Mouse (Mus musculus) neural tube, embryonic 11.5 days (tissue): ENCODE data around the gene Npvf. TPM values are rescaled to one million over a fixed set of nuclear protein-coding genes. Genes with fewer than 3 reads are reported as not detected.

Experiments used
- ATAC-seq: fragments of 200-750 bp; cut with Nextera tagmentation; 2 replicates; pipeline ENCODE4 v1.8.0; 2017; ENCODE audit warnings: moderate number of reproducible peaks, mild to moderate bottlenecking, moderate TSS enrichment, moderate library complexity; ENCODE audit not compliant: insufficient read depth, low FRiP score, low TSS enrichment
- DNase-seq: peaks from one replicate; pipeline ENCODE4 v3.0.0-alpha.2; 2015; ENCODE audit warnings: low spot score
- H3K27ac ChIP-seq: fragments of 300-500 bp; sonication (generic); 2 replicates; pipeline ENCODE4 v1.5.1; 2014; ENCODE audit warnings: low read depth, mild to moderate bottlenecking, low read length
- H3K27me3 ChIP-seq: fragments of 300-500 bp; sonication (generic); 2 replicates; pipeline ENCODE4 v1.6.1; 2014; ENCODE audit warnings: mild to moderate bottlenecking, low read length, mixed read lengths; ENCODE audit not compliant: control insufficient read depth, insufficient read depth
- H3K36me3 ChIP-seq: fragments of 300-500 bp; sonication (generic); 2 replicates; pipeline ENCODE4 v1.6.1; 2014; ENCODE audit warnings: mild to moderate bottlenecking, low read length, moderate library complexity, mixed read lengths; ENCODE audit not compliant: control insufficient read depth, insufficient read depth
- H3K4me1 ChIP-seq: fragments of 300-500 bp; sonication (generic); 2 replicates; pipeline ENCODE4 v1.6.1; 2014; ENCODE audit warnings: low read length, mixed read lengths; ENCODE audit not compliant: control insufficient read depth, insufficient read depth
- H3K4me2 ChIP-seq: fragments of 300-500 bp; sonication (generic); 2 replicates; pipeline ENCODE4 v1.6.1; 2014; ENCODE audit warnings: low read depth, mild to moderate bottlenecking, moderate library complexity
- H3K4me3 ChIP-seq: fragments of 300-500 bp; sonication (generic); 2 replicates; pipeline ENCODE4 v1.5.1; 2014; ENCODE audit warnings: low read depth, low read length
- H3K9ac ChIP-seq: fragments of 300-500 bp; sonication (generic); 2 replicates; pipeline ENCODE4 v1.6.1; 2014; ENCODE audit warnings: mild to moderate bottlenecking, low read length
- H3K9me3 ChIP-seq: fragments of 300-500 bp; sonication (generic); 2 replicates; pipeline ENCODE4 v1.6.1; 2016; ENCODE audit warnings: low read length; ENCODE audit not compliant: control insufficient read depth
- WGBS: fragments of 180-500 bp; shearing (Covaris S2); extraction: QIAGEN DNeasy Blood & Tissue Kit; methylation state at CpG from one replicate; pipeline ENCODE4 v1.1.7; 2014; 5-methylcytosine and 5-hydroxymethylcytosine counted together
- polyA plus RNA-seq: library from polyadenylated mRNA; unstranded; fragments of >200 nt; fragmentation: Nextera tagmentation; extraction: Ambion mirVana; gene quantifications from 2 replicates; pipeline ENCODE4 v1.2.1, GENCODE M21; 2014

Npvf gene
- not detected in 2 replicates for polyA plus RNA-seq

DNA sequence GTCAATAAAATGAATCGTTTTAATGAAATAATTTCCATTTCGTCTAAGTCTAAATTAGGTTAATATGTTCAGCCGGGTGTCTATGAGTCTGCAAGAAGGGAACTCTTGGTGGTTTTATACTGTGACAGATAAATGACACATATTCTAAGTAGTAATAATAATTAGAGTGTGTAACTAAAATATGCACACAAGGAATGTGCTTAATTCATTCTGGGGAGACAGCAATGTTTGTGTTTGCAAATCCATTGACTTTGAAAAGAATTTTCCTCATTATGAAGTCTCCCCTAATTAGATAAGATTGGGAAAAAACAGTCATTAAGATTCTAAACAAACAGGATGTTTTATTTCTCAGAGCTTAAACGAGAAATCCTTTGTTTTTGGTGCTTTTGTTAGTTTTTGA is at the start of gene Npvf:
TSS of gene Npvf (minus strand) at position 84 of the 400 bp plus-strand sequence.
- DNase-seq (no peak), ATAC-seq (no peak)
- no peaks in the 10 kb centered on the region for H3K27me3 ChIP-seq
- H3K27ac ChIP-seq, result no peak within 1 kb of the TSS
- H3K4me3 ChIP-seq, result no peak within 1 kb of the TSS
- H3K4me1 ChIP-seq, result no peaks in the 10 kb centered on the region
- H3K4me2 ChIP-seq, result no peak within 1 kb of the TSS
- no peaks in the 10 kb centered on the region for H3K36me3 ChIP-seq
- WGBS, result 86% methylated on average over 4 of the region's 4 CpGs
- H3K9me3 ChIP-seq, result no peaks in the 10 kb centered on the region
- H3K9ac ChIP-seq, result no peak within 1 kb of the TSS

DNA sequence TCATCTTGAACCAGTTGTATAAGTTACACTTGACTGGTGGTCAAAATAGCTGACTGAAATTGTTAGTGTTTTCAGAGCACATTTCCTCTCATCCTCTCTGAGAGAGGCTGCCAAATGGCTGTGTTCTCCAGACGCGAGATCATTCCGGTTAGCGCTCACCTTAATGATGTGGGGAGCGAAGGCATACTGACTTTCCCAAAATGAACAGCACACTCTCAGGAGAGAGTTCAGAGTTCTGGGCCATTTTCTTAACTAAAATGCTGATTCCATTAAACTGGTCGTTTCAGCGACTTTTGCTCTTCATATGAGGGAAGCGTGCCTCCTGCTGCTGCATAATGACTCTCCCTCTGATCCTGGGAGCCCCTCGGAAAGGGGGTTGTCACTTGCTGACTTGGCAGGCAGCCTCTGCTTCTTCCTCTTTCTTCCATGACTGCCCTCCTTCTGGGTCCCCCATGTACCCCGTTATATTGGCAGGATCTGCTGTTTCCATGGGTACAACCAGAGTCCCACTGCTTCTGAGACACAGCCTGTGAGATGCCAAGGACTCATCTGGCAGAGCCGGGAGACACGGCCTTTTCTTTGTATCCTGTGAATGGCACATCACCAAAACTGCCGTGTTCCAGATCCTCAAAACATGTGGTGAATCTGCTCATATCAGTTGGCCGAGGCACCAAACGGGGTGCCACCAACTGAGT is 35.0 kb upstream of the Npvf start:
- no peak overlapping the region for H3K9ac ChIP-seq
- no peaks in the 10 kb centered on the region for H3K27me3 ChIP-seq
- ATAC-seq (no peak), DNase-seq (no peak)
- H3K4me3 ChIP-seq, result no peak overlapping the region
- H3K36me3 ChIP-seq, result no peaks in the 10 kb centered on the region
- 66% methylated on average over 15 of the region's 15 CpGs for WGBS
- no peak overlapping the region for H3K4me2 ChIP-seq
- H3K9me3 ChIP-seq, result no peaks in the 10 kb centered on the region
- H3K27ac ChIP-seq, result no peak overlapping the region
- no peaks in the 10 kb centered on the region for H3K4me1 ChIP-seq

DNA sequence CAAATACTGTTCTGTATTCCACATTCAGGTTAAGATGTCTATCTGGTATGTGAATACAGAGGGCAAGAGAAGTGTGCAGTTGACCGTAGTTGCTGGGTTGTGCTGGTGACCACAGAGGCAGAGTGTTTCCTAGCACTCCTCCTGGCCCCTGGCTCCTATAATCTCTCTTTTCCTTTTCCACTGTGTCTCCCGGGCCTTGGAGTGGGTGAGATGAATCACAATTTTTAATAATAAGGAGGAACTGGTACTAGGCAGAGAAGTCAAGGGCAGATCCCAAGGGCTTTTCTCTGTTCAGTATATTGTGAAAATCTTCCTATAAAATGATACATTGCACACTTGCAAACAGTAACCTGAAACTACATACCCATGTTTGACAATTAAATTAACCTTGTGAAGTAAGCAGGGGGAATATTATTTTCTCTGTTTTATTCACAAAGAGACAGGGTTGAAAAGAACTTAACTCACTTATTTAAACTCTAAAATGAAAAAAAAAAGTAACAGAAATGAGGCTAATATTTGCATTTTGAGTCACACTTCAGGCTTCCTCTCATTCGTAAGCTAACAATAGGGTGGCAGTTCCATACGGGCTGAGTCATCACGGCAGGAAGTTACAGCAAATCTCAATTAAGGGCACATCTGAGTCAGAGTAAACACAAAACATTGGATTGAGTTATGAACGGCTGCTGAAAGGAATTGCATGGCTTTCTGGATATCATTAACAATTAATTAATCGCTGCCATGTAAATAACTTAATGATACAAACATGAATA is 30.6 kb upstream of the Npvf start:
- 0 out of 2 replicates have a peak, but pooled peaks cover 3% of the 10 kb centered on the region for H3K4me1 ChIP-seq
- H3K27ac ChIP-seq, result no peak overlapping the region
- H3K9ac ChIP-seq, result no peak overlapping the region
- ATAC-seq (no peak), DNase-seq (no peak)
- H3K4me3 ChIP-seq, result no peak overlapping the region
- H3K27me3 ChIP-seq, result no peaks in the 10 kb centered on the region
- no peak overlapping the region for H3K4me2 ChIP-seq
- H3K36me3 ChIP-seq, result no peaks in the 10 kb centered on the region
- WGBS, result 72% methylated on average over 7 of the region's 7 CpGs
- no peaks in the 10 kb centered on the region for H3K9me3 ChIP-seq

DNA sequence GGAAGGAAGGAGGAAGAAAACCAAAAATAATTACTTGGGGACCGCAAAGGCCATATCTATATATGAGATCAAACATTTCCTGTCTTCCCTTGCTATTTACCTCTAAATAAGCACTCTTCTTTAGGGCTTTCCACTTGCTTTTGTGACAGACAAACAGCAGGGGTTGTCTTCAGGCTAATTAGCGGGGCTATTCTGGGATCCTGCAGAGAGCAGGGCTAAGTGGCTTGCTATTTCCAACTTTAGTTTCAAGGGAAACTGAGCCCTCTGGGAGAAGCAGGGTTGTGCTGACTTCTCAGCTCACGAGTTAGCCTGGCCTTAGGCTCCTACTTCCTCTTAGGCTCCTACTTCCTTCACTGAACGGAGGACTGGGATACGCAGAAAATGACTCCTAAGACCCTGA is 27.3 kb upstream of the Npvf start:
- WGBS, result 27% methylated on average over 5 of the region's 5 CpGs
- H3K27ac ChIP-seq, result no peak overlapping the region
- H3K9ac ChIP-seq, result no peak overlapping the region
- H3K4me2 ChIP-seq, result no peak overlapping the region
- H3K9me3 ChIP-seq, result no peaks in the 10 kb centered on the region
- ATAC-seq (no peak), DNase-seq (no peak)
- H3K4me3 ChIP-seq, result no peak overlapping the region
- H3K36me3 ChIP-seq, result no peaks in the 10 kb centered on the region
- H3K27me3 ChIP-seq, result no peaks in the 10 kb centered on the region
- H3K4me1 ChIP-seq, result 0 out of 2 replicates have a peak, but pooled peaks cover 3% of the 10 kb centered on the region

DNA sequence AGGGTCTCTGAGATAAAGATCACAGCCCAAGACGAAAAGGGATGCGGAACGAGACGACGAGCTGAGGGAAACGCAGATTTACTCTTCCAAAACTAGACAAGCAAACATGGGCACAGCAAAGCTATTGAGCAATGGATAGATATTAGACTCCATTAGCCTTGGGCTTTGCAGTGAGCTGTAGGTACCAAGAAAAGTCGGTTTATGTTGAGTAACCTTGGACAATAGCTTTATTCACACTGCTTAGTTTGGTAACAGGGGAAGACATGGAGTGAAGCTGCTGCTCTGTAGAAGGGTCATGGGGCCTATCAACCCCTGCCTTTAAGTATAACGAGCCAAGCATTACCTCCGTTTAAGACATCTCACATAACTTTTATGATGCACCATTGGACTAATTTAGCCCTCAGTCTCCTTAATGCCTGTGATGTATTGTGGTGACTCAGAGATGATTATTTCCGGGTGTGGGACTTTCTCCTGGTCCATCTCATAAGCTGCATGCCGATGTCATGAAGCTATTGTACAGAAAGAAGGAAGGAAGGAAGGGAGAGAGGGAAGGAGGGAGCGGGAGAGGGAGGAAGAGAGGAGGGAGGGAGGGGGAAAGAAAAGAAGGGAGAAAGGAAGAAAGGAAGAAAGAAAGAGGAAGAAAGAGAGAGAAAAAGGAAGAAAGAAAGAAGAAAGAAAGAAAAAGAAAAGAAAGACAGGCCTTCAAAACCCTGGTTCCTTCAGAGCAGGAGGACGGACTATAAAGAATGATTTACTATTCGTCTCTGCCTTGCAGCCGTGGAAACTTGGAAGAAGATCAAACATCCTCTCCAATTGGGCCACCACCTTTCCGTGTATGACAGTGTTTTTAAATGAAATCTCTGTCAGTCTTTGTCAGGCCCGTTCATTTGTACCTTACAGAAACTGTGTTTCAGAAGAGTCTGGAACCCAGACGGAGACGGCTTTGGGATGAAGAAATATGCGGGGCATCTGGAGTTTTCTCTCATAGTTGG is 26.3 kb upstream of the Npvf start:
- 0 out of 2 replicates have a peak, but pooled peaks cover 3% of the 10 kb centered on the region for H3K4me1 ChIP-seq
- H3K36me3 ChIP-seq, result no peaks in the 10 kb centered on the region
- WGBS, result 58% methylated on average over 20 of the region's 20 CpGs
- no peaks in the 10 kb centered on the region for H3K9me3 ChIP-seq
- no peak overlapping the region for H3K9ac ChIP-seq
- no peak for DNase-seq
- H3K27ac ChIP-seq, result no peak overlapping the region
- no peak for ATAC-seq
- no peak overlapping the region for H3K4me3 ChIP-seq
- H3K27me3 ChIP-seq, result no peaks in the 10 kb centered on the region
- H3K4me2 ChIP-seq, result no peak overlapping the region

DNA sequence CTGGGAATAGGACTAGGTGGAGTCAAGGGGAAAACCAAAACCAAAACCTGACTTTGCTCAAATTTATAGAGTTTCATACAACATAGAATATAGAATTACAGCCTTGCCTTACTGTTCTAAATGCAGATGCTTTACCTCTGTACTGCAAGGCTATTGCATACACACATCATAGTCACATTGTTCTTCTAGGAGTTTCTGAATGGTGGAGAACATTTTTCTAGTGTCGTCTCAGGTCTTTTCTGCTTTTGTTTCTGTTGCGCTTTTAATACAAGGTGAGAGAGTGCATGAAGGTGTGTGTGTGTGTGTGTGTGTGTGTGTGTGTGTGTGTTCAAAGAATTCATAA is 25.2 kb upstream of the Npvf start:
- WGBS, result 87% methylated on average over 2 of the region's 2 CpGs
- no peaks in the 10 kb centered on the region for H3K36me3 ChIP-seq
- H3K9me3 ChIP-seq, result no peaks in the 10 kb centered on the region
- no peak overlapping the region for H3K4me2 ChIP-seq
- H3K27ac ChIP-seq, result no peak overlapping the region
- H3K27me3 ChIP-seq, result no peaks in the 10 kb centered on the region
- ATAC-seq (no peak), DNase-seq (no peak)
- H3K4me1 ChIP-seq, result 0 out of 2 replicates have a peak, but pooled peaks cover 3% of the 10 kb centered on the region
- no peak overlapping the region for H3K4me3 ChIP-seq
- no peak overlapping the region for H3K9ac ChIP-seq

DNA sequence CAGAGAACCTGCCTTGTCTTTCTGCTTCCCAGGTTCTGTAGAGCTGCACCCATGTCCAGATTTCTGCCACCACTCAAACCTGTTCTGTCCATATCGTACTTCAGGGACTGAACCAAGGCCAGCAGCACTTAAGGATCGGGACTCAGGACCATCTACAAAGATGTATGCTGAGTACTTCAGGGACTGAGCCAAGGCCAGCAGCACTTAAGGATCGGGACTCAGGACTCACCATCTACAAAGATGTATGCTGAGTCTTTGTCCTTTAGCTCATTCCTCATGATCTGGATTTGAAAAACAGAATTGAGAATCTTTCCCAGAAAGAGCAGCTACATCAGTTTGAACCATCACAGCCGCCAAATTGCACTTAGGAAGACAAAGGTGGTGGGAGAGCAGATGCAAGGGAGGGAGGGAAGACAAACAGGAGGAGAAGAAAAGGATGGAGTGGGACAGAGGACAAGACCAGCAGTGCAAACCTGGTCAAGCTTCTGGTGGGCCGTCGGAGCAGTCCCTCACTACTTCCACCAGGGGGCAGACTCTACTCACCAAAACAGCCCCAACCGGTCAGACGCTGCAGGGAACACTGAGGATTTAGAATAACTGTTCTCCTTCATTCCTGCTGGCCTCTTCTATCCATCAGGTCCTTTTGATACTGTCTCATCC is 24.7 kb upstream of the Npvf start:
- H3K4me2 ChIP-seq, result no peak overlapping the region

DNA sequence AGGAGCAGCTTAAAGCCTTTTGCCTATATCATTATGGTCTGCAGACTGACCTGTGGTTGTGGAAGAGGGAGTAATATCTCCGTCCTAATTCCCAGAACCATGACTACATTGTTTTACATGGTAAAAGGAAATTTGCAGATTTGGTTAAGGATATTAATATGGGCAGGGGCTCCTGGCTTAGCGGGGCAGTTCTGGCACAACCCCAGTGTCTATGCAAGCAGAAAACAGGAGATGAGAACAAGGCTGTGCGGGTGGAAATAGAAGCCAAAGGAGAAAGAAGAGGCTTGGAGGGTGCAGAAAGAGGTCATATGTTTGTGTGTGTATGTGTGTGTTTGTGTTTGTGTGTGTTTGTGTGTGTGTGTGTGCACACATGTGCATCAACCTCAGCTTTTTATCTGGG is 17.0 kb upstream of the Npvf start:
- Histone ChIP-seq H3K4me1 (no peaks in the 10 kb centered on the region), H3K27me3 (no peaks in the 10 kb centered on the region), H3K4me3 (no peak overlapping the region), H3K27ac (no peak overlapping the region), H3K36me3 (no peaks in the 10 kb centered on the region), H3K4me2 (no peak overlapping the region), H3K9ac (no peak overlapping the region), H3K9me3 (no peaks in the 10 kb centered on the region)
- DNase-seq, result no peak
- 94% methylated on average over 3 of the region's 3 CpGs for WGBS
- no peak for ATAC-seq

More for the DNA sequence above, 24.7 kb upstream of the Npvf start:
- no peaks in the 10 kb centered on the region for H3K9me3 ChIP-seq
- H3K9ac ChIP-seq, result no peak overlapping the region
- H3K4me3 ChIP-seq, result no peak overlapping the region
- H3K27ac ChIP-seq, result no peak overlapping the region
- DNase-seq (peak; percentile 83), ATAC-seq (peak; percentile 35; the same call in 1 of the 2 replicates)
- 29% methylated on average over 8 of the region's 8 CpGs for WGBS
- no peaks in the 10 kb centered on the region for H3K36me3 ChIP-seq
- no peaks in the 10 kb centered on the region for H3K27me3 ChIP-seq
- H3K4me1 ChIP-seq, result 0 out of 2 replicates have a peak, but pooled peaks cover 3% of the 10 kb centered on the region
